Mouse (Mus musculus) Muller cell, postnatal 12 days (primary cell): ENCODE data around the gene Rgsl1.
"Not testable (repeated sequence)": the region's sequence is repeated elsewhere in the genome, so short reads cannot be mapped to it uniquely, and the experiment has no call there.

Experiments
- DNase-seq: peaks from one replicate; pipeline ENCODE4 v3.0.0-alpha.2; 2015; ENCODE audit errors: inconsistent ontology term

Gene Rgsl1

GRCm38 (mm10) chr1:153844042-153844441 lies at the start of gene Rgsl1:
Gene Rgsl1 (minus strand): TSS chr1:153844142.
- no peak for DNase-seq

- DNase-seq: no peak
These were observed 47.5 kb upstream of the Rgsl1 start, which contains the start of gene Teddm1a for GRCm38 (mm10) chr1:153891442-153891841. Gene Teddm1a (plus strand): TSS chr1:153891742.

- DNase-seq: no peak
These were observed 46.2 kb upstream of the Rgsl1 start for GRCm38 (mm10) chr1:153890121-153890520.

GRCm38 (mm10) chr1:153886024-153886633 lies 42.2 kb upstream of the Rgsl1 start:
- no peak for DNase-seq

- DNase-seq: not testable (repeated sequence)
These were observed 36.4 kb upstream of the Rgsl1 start for GRCm38 (mm10) chr1:153880391-153880790.

GRCm38 (mm10) chr1:153874045-153874444 lies 30.1 kb upstream of the Rgsl1 start, which contains the start of gene Teddm1b:
Gene Teddm1b (plus strand): TSS chr1:153874345.
- no peak for DNase-seq

- no peak for DNase-seq
These were observed 12.0 kb upstream of the Rgsl1 start for GRCm38 (mm10) chr1:153855946-153856345.

- not testable (repeated sequence) for DNase-seq
These were observed 8.8 kb upstream of the Rgsl1 start for GRCm38 (mm10) chr1:153852696-153853095.

GRCm38 (mm10) chr1:153846867-153847266 lies 2.9 kb upstream of the Rgsl1 start:
- DNase-seq: peak; percentile 66

- DNase-seq: no peak
These were observed 2.5 kb upstream of the Rgsl1 start for GRCm38 (mm10) chr1:153846420-153846819.

- peak; percentile 15 for DNase-seq
These were observed 1.7 kb downstream of the Rgsl1 start for GRCm38 (mm10) chr1:153842121-153842740.

GRCm38 (mm10) chr1:153836036-153836435 lies 7.9 kb downstream of the Rgsl1 start:
- DNase-seq: peak; percentile 36

GRCm38 (mm10) chr1:153830746-153831145 lies 13.2 kb downstream of the Rgsl1 start:
- DNase-seq: no peak

- DNase-seq: peak; percentile 23
These were observed 23.7 kb downstream of the Rgsl1 start for GRCm38 (mm10) chr1:153820216-153820615.

- DNase-seq: no peak
These were observed 29.7 kb downstream of the Rgsl1 start for GRCm38 (mm10) chr1:153814278-153814677.

- DNase-seq: peak; percentile 47
These were observed 36.5 kb downstream of the Rgsl1 start for GRCm38 (mm10) chr1:153807390-153807993.

- DNase-seq: no peak
These were observed 40.4 kb downstream of the Rgsl1 start for GRCm38 (mm10) chr1:153803530-153803929.

GRCm38 (mm10) chr1:153802691-153803090 lies 41.3 kb downstream of the Rgsl1 start:
- peak; percentile 36 for DNase-seq

GRCm38 (mm10) chr1:153794241-153794640 lies 49.7 kb downstream of the Rgsl1 start:
- DNase-seq: no peak

- no peak for DNase-seq
These were observed 53.2 kb downstream of the Rgsl1 start for GRCm38 (mm10) chr1:153790708-153791107.

GRCm38 (mm10) chr1:153785608-153786007 lies 58.3 kb downstream of the Rgsl1 start:
- no peak for DNase-seq

GRCm38 (mm10) chr1:153783339-153783738 lies 60.6 kb downstream of the Rgsl1 start:
- no peak for DNase-seq

- DNase-seq: no peak
These were observed 65.7 kb downstream of the Rgsl1 start for GRCm38 (mm10) chr1:153778205-153778604.
